25 mouse cellular contexts compared by ENCODE assay signal in genomic region chr6:108264164-108264563, GRCm38 (mm10). TPM values are rescaled to one million over a fixed set of nuclear protein-coding genes. Genes with fewer than 3 reads are reported as not detected.
A peak's percentile ranks its signal among the peaks of the same experiment; 100 is the strongest.
DNase-seq lines count a peak whose midpoint lies in the region; ATAC-seq and TF ChIP-seq lines count a peak whose summit lies in the region.
"Had no signal": no experiment of that assay in that cellular context is flagged by ENCODE, and none has a peak within 500 bp of the region (broad histone marks: within the 10 kb centered on the region; RNA-seq: fewer than 3 reads in every experiment).

No protein-coding gene starts in this region.

- TF ChIP-seq EP300 in heart, adult 2 months (IDR thresholded peaks at IDR 0.05; ENCODE audit: insufficient read depth, low read depth, low read length), result no peak

- no peaks in the 10 kb centered on the region for H3K9me3 ChIP-seq in heart, embryonic 12.5 days (replicated peaks)
- H3K9me3 ChIP-seq: embryonic facial prominence, embryonic 15.5 days; hindbrain, embryonic 12.5 days; hindbrain, embryonic 15.5 days had no signal

- no peaks in the 10 kb centered on the region for H3K27me3 ChIP-seq in heart, adult 2 months (ENCODE audit: control insufficient read depth, insufficient read depth, low read length)
- H3K27me3 ChIP-seq in heart, embryonic 12.5 days (replicated peaks), result no peaks in the 10 kb centered on the region
- no peaks in the 10 kb centered on the region for H3K27me3 ChIP-seq in kidney, adult 2 months (replicated peaks; ENCODE audit: control insufficient read depth, insufficient read depth, low read length)
- H3K27me3 ChIP-seq: CH12.LX; embryonic facial prominence, embryonic 15.5 days; hindbrain, embryonic 12.5 days; hindbrain, embryonic 15.5 days had no signal

- no peak overlapping the region for H3K9ac ChIP-seq in heart, adult 2 months (ENCODE audit: low read depth, low read length)
- no peak overlapping the region for H3K9ac ChIP-seq in heart, embryonic 12.5 days
- H3K9ac ChIP-seq: embryonic facial prominence, embryonic 15.5 days; forebrain, postnatal 0 days; hindbrain, embryonic 12.5 days; hindbrain, embryonic 15.5 days had no signal

- H3K4me2 ChIP-seq in heart, embryonic 12.5 days, result no peak overlapping the region
- H3K4me2 ChIP-seq: embryonic facial prominence, embryonic 15.5 days; hindbrain, embryonic 12.5 days; hindbrain, embryonic 15.5 days had no signal

- no peak for DNase-seq in gastrocnemius, adult 2 months
- no peak for DNase-seq in gastrocnemius, postnatal 10 days
- peak in 1 of 2 experiments; percentile 36 for DNase-seq in heart, adult 2 months
- DNase-seq in kidney, adult 2 months, result no peak
- DNase-seq in kidney, postnatal 10 days, result no peak
- no peak for DNase-seq in T-cell, adult 2 months (ENCODE audit: low spot score)
- DNase-seq: adrenal gland, adult 8-10 months; adrenal gland, postnatal 25 days; B cell, adult 2 months; cerebellum, adult 11-12 months; cerebellum, adult 8-10 months; cerebellum, postnatal 10 days; cerebellum, postnatal 36 days; embryo, embryonic 11 days; forebrain, postnatal 0 days; gastrocnemius, postnatal 36 days; heart, postnatal 10 days had no signal

- intact Hi-C loops in gastrocnemius, adult 2 months (cut with DNase I), result no loop called here
- intact Hi-C loops in heart, adult 2 months (cut with DNase I), result no loop called here

- peak overlapping the region; percentile 20; the same call in 1 of the 2 replicates for H3K27ac ChIP-seq in gastrocnemius, adult 2 months
- peak overlapping the region; percentile 12; the same call in 1 of the 2 replicates for H3K27ac ChIP-seq in heart, adult 2 months
- no peak overlapping the region for H3K27ac ChIP-seq in heart, embryonic 12.5 days (ENCODE audit: poor library complexity, severe bottlenecking)
- peak overlapping the region; percentile 45; the same call in 1 of the 2 replicates for H3K27ac ChIP-seq in kidney, adult 2 months (ENCODE audit: insufficient read depth, low read depth, low read length)
- H3K27ac ChIP-seq: embryonic facial prominence, embryonic 15.5 days; hindbrain, embryonic 12.5 days; hindbrain, embryonic 15.5 days had no signal

- 50% methylated on average over 3 of the region's 3 CpGs for WGBS in heart, adult 2 months
- 65% methylated on average over 3 of the region's 3 CpGs for WGBS in heart, embryonic 12.5 days
- 68% methylated on average over 3 of the region's 3 CpGs for WGBS in kidney, adult 2 months

- ATAC-seq in heart, embryonic 12.5 days (ENCODE audit: insufficient number of reproducible peaks, low FRiP score), result no peak
- ATAC-seq: activated CD4-positive, CD25-positive, alpha-beta regulatory T cell, adult 4 months; forebrain, embryonic 14.5 days; forebrain, postnatal 0 days; intestine, postnatal 0 days had no signal

- no peak for TF ChIP-seq CTCF in gastrocnemius, adult 2 months (IDR thresholded peaks at IDR 0.05)
- TF ChIP-seq CTCF in heart, adult 2 months (IDR thresholded peaks at IDR 0.05), result no peak
- TF ChIP-seq CTCF in kidney, adult 2 months (conservative IDR thresholded peaks at IDR 0.05; ENCODE audit: insufficient read depth, insufficient read length, low read depth, low read length), result no peak

- peaks cover 13% of the 10 kb centered on the region for H3K36me3 ChIP-seq in heart, adult 2 months (ENCODE audit: control insufficient read depth, insufficient read depth, low read length)
- no peaks in the 10 kb centered on the region for H3K36me3 ChIP-seq in heart, embryonic 12.5 days
- no peaks in the 10 kb centered on the region for H3K36me3 ChIP-seq in kidney, adult 2 months (ENCODE audit: control insufficient read depth, insufficient read depth, low read length)
- H3K36me3 ChIP-seq: embryonic facial prominence, embryonic 15.5 days; hindbrain, embryonic 12.5 days; hindbrain, embryonic 15.5 days had no signal

- TF ChIP-seq POLR2A in heart, adult 2 months (IDR thresholded peaks at IDR 0.05; ENCODE audit: insufficient read depth, low read depth, low read length), result no peak
- no peak for TF ChIP-seq POLR2A in kidney, adult 2 months (IDR thresholded peaks at IDR 0.05; ENCODE audit: low read depth, low read length)

- H3K4me1 ChIP-seq in heart, adult 2 months (ENCODE audit: control insufficient read depth, insufficient read depth, low read length), result peaks cover 5% of the 10 kb centered on the region
- peaks cover 37% of the 10 kb centered on the region for H3K4me1 ChIP-seq in heart, embryonic 12.5 days (replicated peaks)
- H3K4me1 ChIP-seq in kidney, adult 2 months (ENCODE audit: control insufficient read depth, insufficient read depth, low read length), result peaks cover 26% of the 10 kb centered on the region
- H3K4me1 ChIP-seq: embryonic facial prominence, embryonic 15.5 days; hindbrain, embryonic 12.5 days; hindbrain, embryonic 15.5 days had no signal

- H3K4me3 ChIP-seq in gastrocnemius, adult 2 months, result no peak overlapping the region
- H3K4me3 ChIP-seq in heart, adult 2 months, result no peak overlapping the region
- H3K4me3 ChIP-seq in heart, embryonic 12.5 days, result no peak overlapping the region
- H3K4me3 ChIP-seq in kidney, adult 2 months (ENCODE audit: insufficient read depth, low read depth, low read length), result no peak overlapping the region
- H3K4me3 ChIP-seq: embryonic facial prominence, embryonic 15.5 days; hindbrain, embryonic 12.5 days; hindbrain, embryonic 15.5 days had no signal

- peaks cover 4% of the 10 kb centered on the region for H3K79me2 ChIP-seq in heart, adult 2 months (replicated peaks; ENCODE audit: control insufficient read depth, insufficient read depth, low read length)

RNA-seq across cellular contexts. Expression of gene Itpr1, which starts 51.3 kb away (rescaled TPM):
- total RNA-seq in gastrocnemius, adult 2 months (2021), result 10 to 100 TPM; 14.1 to 21.3 TPM
- total RNA-seq in gastrocnemius, postnatal 10 days (2021), result 10 to 100 TPM; 19.7 to 30.6 TPM
- 10 to 100 TPM; 37.9 to 47.6 TPM for total RNA-seq in heart, adult 2 months (2021)
- polyA plus RNA-seq in heart, adult 2 months (2012; rRNA removed), result 14.0 and 32.8 TPM in 2 replicates
- polyA plus RNA-seq in heart, embryonic 12.5 days (2016; fragmentation: Nextera tagmentation; extraction: Ambion mirVana), result 22.0 and 22.7 TPM in 2 replicates
- 68.2 and 74.5 TPM in 2 replicates for polyA plus RNA-seq in kidney, adult 2 months (2012; rRNA removed)
